Mouse (Mus musculus) spleen, postnatal 4 days (tissue): ENCODE measurements at regions not wholly inside any gene's neighbourhood (a gene's known extent, or its start where the extent isn't known, plus 50 kb on each side); places are given as distances from the start of the nearest gene placed in this dataset.

ENCODE experiments used
- DNase-seq, 2 experiments: peaks; one replicate each; pipeline ENCODE4 v3.0.0; 2022; ENCODE audit warnings: low spot score in 2 of 2

- no peak for DNase-seq
Observed at GRCm38 (mm10) chr11:64916783-64917182, 62.1 kb upstream of the Elac2 start.

- no peak for DNase-seq
Observed at GRCm38 (mm10) chr11:64917301-64917700, 61.5 kb upstream of the Elac2 start.

- no peak for DNase-seq
Observed at GRCm38 (mm10) chr11:64924989-64925388, 53.8 kb upstream of the Elac2 start.

GRCm38 (mm10) chr11:64925970-64926369, 52.9 kb upstream of the Elac2 start:
- DNase-seq, result no peak
